Mouse (Mus musculus) heart, adult 2 months (tissue): ENCODE data around the gene Kcnt1. TPM values are rescaled to one million over a fixed set of nuclear protein-coding genes. Genes with fewer than 3 reads are reported as not detected.

Experiments
- DNase-seq, 2 experiments: peaks; one replicate each; pipeline ENCODE4 v3.0.0; 2021
- H3K27ac ChIP-seq: fragments of 200-600 bp; 2 replicates; pipeline ENCODE4 v1.8.1; 2022
- H3K27me3 ChIP-seq: fragments of 200-500 bp; 2 replicates; pipeline ENCODE4 v1.6.1; 2012; ENCODE audit warnings: mild to moderate bottlenecking, low read length, inconsistent platforms, mixed read lengths; ENCODE audit not compliant: control insufficient read depth, insufficient read depth
- H3K36me3 ChIP-seq: fragments of 200-500 bp; 2 replicates; pipeline ENCODE4 v1.6.1; 2012; ENCODE audit warnings: low read length, inconsistent platforms; ENCODE audit not compliant: control insufficient read depth, insufficient read depth
- H3K4me1 ChIP-seq: fragments of 200-500 bp; 2 replicates; pipeline ENCODE4 v1.6.1; 2011; ENCODE audit warnings: low read length; ENCODE audit not compliant: control insufficient read depth, insufficient read depth
- H3K4me3 ChIP-seq: fragments of 200-600 bp; 2 replicates; pipeline ENCODE4 v1.8.1; 2022
- H3K79me2 ChIP-seq: fragments of 200-500 bp; replicated peaks from 2 replicates; pipeline ENCODE4 v1.6.1; 2012; ENCODE audit warnings: mild to moderate bottlenecking, inconsistent platforms, low read length, moderate library complexity, mixed read lengths; ENCODE audit not compliant: control insufficient read depth, insufficient read depth
- H3K9ac ChIP-seq: fragments of 200-500 bp; 2 replicates; pipeline ENCODE4 v1.6.1; 2012; ENCODE audit warnings: low read depth, mild to moderate bottlenecking, control low read depth, inconsistent platforms, low read length, mixed read lengths
- CTCF ChIP-seq: fragments of 200-600 bp; IDR thresholded peaks from 2 replicates; pipeline ENCODE4 v1.8.1; 2022; ENCODE audit warnings: antibody characterized with exemption, mild to moderate bottlenecking, moderate library complexity
- EP300 ChIP-seq: fragments of 200-500 bp; IDR thresholded peaks from 2 replicates; pipeline ENCODE4 v1.6.1; 2011; ENCODE audit warnings: low read depth, low read length, control low read depth; ENCODE audit not compliant: insufficient read depth
- POLR2A ChIP-seq: fragments of 200-500 bp; IDR thresholded peaks from 2 replicates; pipeline ENCODE4 v1.6.1; 2011; ENCODE audit warnings: mild to moderate bottlenecking, low read depth, low read length, control low read depth; ENCODE audit not compliant: insufficient read depth
- WGBS: fragments of 180-500 bp; shearing (Covaris S2); methylation state at CpG from one replicate; pipeline ENCODE4 v1.1.7; 2018; 5-methylcytosine and 5-hydroxymethylcytosine counted together
- intact Hi-C: fragments of 180-260 bp; cut with DNase I; formaldehyde crosslinking; loops from one replicate; pipeline ENCODE4 v1.15.1; 2025
- polyA plus RNA-seq: library from polyadenylated mRNA; depleted of rRNA; stranded (reverse); fragments of >200 nt; gene quantifications from 2 replicates; pipeline ENCODE4 v1.2.3, GENCODE M21; 2012
- total RNA-seq, 2 experiments: library from RNA; stranded (reverse); gene quantifications; 2 replicates each; pipeline ENCODE4 v1.2.3; 2021

The Kcnt1 gene
- total and polyA plus RNA-seq, 3 experiments, result 0.55 to 0.92 (median 0.66) TPM

DNA sequence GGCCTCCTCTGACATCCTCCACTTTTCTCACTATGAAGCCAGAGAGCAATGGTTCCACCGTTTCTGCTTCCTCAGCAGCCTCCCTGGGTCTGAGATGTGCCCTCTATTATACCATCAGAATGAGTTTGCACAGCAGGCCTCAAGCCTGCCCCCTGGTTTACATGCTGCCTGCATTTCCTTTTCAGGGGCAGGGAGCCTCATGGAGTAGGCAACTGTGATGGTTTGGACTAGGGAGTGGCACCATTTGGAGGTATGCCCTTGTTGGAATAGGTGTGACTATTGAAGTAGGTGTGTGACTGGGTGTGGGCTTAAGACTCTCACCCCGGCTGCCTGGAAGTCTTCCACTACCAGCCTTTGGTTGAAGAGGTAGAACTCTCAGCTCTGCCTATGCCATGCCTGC is 60.3 kb downstream of the Kcnt1 start:
- Histone ChIP-seq H3K9ac (no peak overlapping the region), H3K79me2 (no peaks in the 10 kb centered on the region), H3K4me3 (no peak overlapping the region), H3K4me1 (no peaks in the 10 kb centered on the region), H3K27me3 (no peaks in the 10 kb centered on the region), H3K27ac (no peak overlapping the region), H3K36me3 (no peaks in the 10 kb centered on the region)
- intact Hi-C loops, result no loop called here
- no peak for TF ChIP-seq EP300
- TF ChIP-seq CTCF, result no peak
- TF ChIP-seq POLR2A, result no peak
- whole genome bisulfite sequencing, result 91% methylated on average over 2 of the region's 2 CpGs
- no peak for DNase-seq

DNA sequence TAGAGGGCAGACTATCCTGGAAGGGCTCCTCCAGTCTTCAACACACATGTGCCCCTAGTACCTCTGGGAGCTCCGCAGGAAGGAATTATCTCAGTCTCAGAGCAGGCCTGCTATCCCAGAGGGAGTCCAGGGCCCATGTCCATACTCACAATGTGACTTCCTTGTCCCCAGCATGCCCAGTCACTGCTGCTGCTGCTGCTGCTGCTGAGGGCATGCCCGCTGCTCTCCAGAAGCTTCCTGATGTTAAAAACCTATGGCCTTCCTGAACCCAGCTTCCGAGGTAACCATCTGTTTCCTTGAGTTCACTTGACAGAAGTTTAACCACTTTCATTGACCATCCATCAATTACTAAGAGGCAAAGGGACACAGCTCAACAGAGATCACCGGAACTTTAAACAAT is 61.4 kb downstream of the Kcnt1 start:
- Histone ChIP-seq H3K4me3 (no peak overlapping the region), H3K27me3 (no peaks in the 10 kb centered on the region), H3K27ac (no peak overlapping the region), H3K36me3 (no peaks in the 10 kb centered on the region), H3K79me2 (no peaks in the 10 kb centered on the region), H3K9ac (no peak overlapping the region), H3K4me1 (no peaks in the 10 kb centered on the region)
- TF ChIP-seq CTCF (no peak), POLR2A (no peak)
- 83% methylated on average over 4 of the region's 4 CpGs for WGBS
- no peak for DNase-seq
- intact Hi-C loops, result no loop called here

DNA sequence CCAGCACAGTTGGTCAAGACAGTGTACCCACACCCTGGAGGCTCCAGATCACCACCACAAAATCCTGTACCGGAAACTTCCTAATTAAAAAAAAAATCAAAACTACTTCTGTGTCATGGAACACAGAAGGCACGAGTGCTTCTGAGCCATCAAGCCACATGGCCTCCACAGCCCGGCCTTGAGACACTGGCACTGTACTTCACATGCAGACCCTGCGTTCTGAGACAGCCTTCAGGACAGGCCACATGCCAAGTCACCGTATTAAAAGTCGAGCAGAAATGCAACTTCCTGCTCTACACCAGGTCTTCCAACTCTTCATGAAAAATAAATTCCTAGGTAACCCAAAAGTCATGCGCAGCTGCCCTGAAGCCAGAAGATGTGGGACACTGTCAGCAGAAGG is 64.3 kb downstream of the Kcnt1 start:
- Histone ChIP-seq H3K4me3 (no peak overlapping the region), H3K9ac (no peak overlapping the region), H3K36me3 (no peaks in the 10 kb centered on the region; the same call in 1 of the 2 replicates), H3K27me3 (no peaks in the 10 kb centered on the region), H3K79me2 (no peaks in the 10 kb centered on the region), H3K4me1 (no peaks in the 10 kb centered on the region), H3K27ac (no peak overlapping the region)
- 86% methylated on average over 7 of the region's 7 CpGs for WGBS
- TF ChIP-seq POLR2A (no peak), CTCF (no peak), EP300 (no peak)
- DNase-seq, result no peak
- intact Hi-C loops, result no loop called here

DNA sequence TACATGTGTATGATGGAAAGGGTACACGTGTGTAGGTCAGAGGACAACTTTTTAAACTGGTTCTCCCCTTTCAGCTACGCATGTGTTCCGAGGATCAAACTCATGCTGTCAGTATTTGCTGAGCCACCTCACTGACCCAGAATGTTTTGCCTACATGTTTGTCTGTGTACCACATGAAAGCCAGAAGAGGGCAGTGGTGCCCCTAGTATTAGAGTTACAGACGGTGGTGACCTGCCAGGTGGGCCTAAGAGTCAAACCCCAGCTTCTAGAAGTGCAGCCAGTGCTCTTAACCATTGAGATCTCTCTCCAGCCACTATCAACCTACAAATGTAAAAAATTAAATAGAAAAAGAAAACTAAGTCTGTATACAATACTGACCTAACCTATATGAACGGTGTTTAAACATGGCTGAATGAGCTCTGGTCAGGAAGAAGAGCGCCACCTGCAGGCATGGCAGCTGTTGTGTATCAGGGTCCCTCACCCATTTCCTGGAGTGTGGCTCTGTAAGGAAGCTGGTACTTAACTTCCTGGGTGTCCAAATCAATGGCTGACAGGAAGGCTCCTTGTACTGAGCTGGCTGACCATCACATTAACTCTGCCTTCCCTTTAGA is 67.8 kb downstream of the Kcnt1 start:
- WGBS, result 82% methylated on average over 6 of the region's 6 CpGs
- no peak overlapping the region for H3K9ac ChIP-seq
- H3K79me2 ChIP-seq, result no peaks in the 10 kb centered on the region
- intact Hi-C loops, result loop anchor here (5.0 kb wide), 1 partner anchor 94 kb away; no protein-coding TSS in a partner anchor
- H3K36me3 ChIP-seq, result peaks cover 3% of the 10 kb centered on the region; the same call in 1 of the 2 replicates
- no peak for DNase-seq
- no peak overlapping the region for H3K27ac ChIP-seq
- TF ChIP-seq POLR2A (no peak), CTCF (peak; percentile 57), EP300 (no peak)
- no peaks in the 10 kb centered on the region for H3K27me3 ChIP-seq
- no peaks in the 10 kb centered on the region for H3K4me1 ChIP-seq
- H3K4me3 ChIP-seq, result no peak overlapping the region

DNA sequence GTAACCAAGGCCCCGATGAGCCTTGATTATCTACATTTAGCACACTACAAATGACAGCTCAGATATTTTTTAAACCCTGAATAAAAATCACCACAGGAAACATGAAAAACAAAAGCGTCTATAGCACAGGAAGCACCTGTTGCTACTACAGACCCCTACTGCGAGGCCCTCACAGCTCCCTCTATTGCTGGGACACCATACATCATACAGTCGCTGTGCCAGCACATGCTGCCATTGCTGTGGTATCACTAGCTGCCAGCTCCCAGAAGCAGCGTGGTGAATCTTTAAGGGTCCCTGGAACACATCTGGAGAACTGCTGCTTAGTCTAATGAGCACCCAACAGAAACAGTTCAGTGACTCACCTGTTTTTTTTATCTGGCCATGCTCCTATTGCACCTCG is 77.0 kb downstream of the Kcnt1 start:
- no peak overlapping the region for H3K4me3 ChIP-seq
- no peak overlapping the region for H3K27ac ChIP-seq
- TF ChIP-seq CTCF (no peak), EP300 (no peak), POLR2A (no peak)
- no peaks in the 10 kb centered on the region for H3K27me3 ChIP-seq
- 62% methylated on average over 6 of the region's 6 CpGs for WGBS
- no peaks in the 10 kb centered on the region for H3K79me2 ChIP-seq
- DNase-seq, result no peak
- intact Hi-C loops, result no loop called here
- no peak overlapping the region for H3K9ac ChIP-seq
- no peaks in the 10 kb centered on the region for H3K4me1 ChIP-seq
- no peaks in the 10 kb centered on the region for H3K36me3 ChIP-seq

DNA sequence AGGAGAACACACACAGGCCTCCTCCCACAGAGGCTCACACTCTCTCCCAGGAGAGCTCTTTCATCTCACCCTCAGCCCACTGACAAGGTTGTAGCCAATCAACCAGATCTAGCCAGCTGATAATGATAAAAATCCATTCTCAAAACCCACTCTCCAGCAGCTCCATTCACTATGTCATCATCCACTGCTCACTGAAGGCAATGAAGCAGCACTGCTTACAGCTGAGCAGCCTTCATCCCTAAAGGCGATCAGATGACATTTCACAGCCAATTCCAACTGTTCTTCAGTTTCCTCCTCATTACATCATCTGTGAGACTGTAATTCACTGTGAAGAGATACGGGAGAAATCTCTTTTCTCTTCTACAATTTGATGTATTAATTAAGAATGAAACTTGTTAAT is 80.3 kb downstream of the Kcnt1 start:
- 81% methylated on average over 2 of the region's 2 CpGs for WGBS
- Histone ChIP-seq H3K79me2 (no peaks in the 10 kb centered on the region), H3K27me3 (no peaks in the 10 kb centered on the region), H3K9ac (no peak overlapping the region), H3K4me3 (no peak overlapping the region), H3K36me3 (no peaks in the 10 kb centered on the region), H3K27ac (no peak overlapping the region), H3K4me1 (no peaks in the 10 kb centered on the region)
- DNase-seq, result no peak
- TF ChIP-seq CTCF, result no peak
- no peak for TF ChIP-seq EP300
- no peak for TF ChIP-seq POLR2A
- intact Hi-C loops, result no loop called here
